Mouse (Mus musculus) midbrain, embryonic 14.5 days (tissue): ENCODE data around the gene Tagap. TPM values are rescaled to one million over a fixed set of nuclear protein-coding genes. Genes with fewer than 3 reads are reported as not detected.
A peak's percentile ranks its signal among the peaks of the same experiment; 100 is the strongest.

Experiments used
- ATAC-seq: fragments of 200-750 bp; cut with Nextera tagmentation; 2 replicates; pipeline ENCODE4 v1.8.0; 2017; ENCODE audit warnings: moderate number of reproducible peaks, moderate library complexity; ENCODE audit not compliant: low FRiP score, low TSS enrichment
- DNase-seq: peaks from one replicate; pipeline ENCODE4 v3.0.0-alpha.2; 2015
- H3K27ac ChIP-seq: fragments of 300-500 bp; sonication (generic); replicated peaks from 2 replicates; pipeline ENCODE4 v1.5.1; 2014; ENCODE audit warnings: mild to moderate bottlenecking, low read depth, low read length, moderate library complexity
- H3K27me3 ChIP-seq: fragments of 300-500 bp; sonication (generic); 2 replicates; pipeline ENCODE4 v1.6.1; 2014; ENCODE audit warnings: low read length, control low read depth, mixed read lengths; ENCODE audit not compliant: control insufficient read depth, insufficient read depth
- H3K36me3 ChIP-seq: fragments of 300-500 bp; sonication (generic); 2 replicates; pipeline ENCODE4 v1.6.1; 2014; ENCODE audit warnings: low read length, control low read depth; ENCODE audit not compliant: control insufficient read depth, insufficient read depth
- H3K4me1 ChIP-seq: fragments of 300-500 bp; sonication (generic); 2 replicates; pipeline ENCODE4 v1.6.1; 2014; ENCODE audit warnings: mild to moderate bottlenecking, antibody characterized with exemption, low read length, control low read depth; ENCODE audit not compliant: control insufficient read depth, insufficient read depth
- H3K4me2 ChIP-seq: fragments of 300-500 bp; sonication (generic); 2 replicates; pipeline ENCODE4 v1.6.1; 2014; ENCODE audit warnings: mild to moderate bottlenecking, low read length, moderate library complexity
- H3K4me3 ChIP-seq: fragments of 300-500 bp; sonication (generic); replicated peaks from 2 replicates; pipeline ENCODE4 v1.5.1; 2014; ENCODE audit warnings: low read depth, low read length
- H3K9ac ChIP-seq: fragments of 300-500 bp; sonication (generic); replicated peaks from 2 replicates; pipeline ENCODE4 v1.6.1; 2014; ENCODE audit warnings: mild to moderate bottlenecking, low read length, moderate library complexity
- H3K9me3 ChIP-seq: fragments of 300-500 bp; sonication (generic); 2 replicates; pipeline ENCODE4 v1.6.1; 2016; ENCODE audit warnings: low read length, control low read depth, mixed read lengths; ENCODE audit not compliant: control insufficient read depth
- WGBS: fragments of 180-500 bp; shearing (Covaris S2); extraction: QIAGEN DNeasy Blood & Tissue Kit; methylation state at CpG from one replicate; pipeline ENCODE4 v1.1.7; 2014; 5-methylcytosine and 5-hydroxymethylcytosine counted together
- polyA plus RNA-seq: library from polyadenylated mRNA; unstranded; fragments of >200 nt; fragmentation: Nextera tagmentation; extraction: Ambion mirVana; gene quantifications from 2 replicates; pipeline ENCODE4 v1.2.1, GENCODE M21; 2014

Gene Tagap
- polyA plus RNA-seq, 1 experiment from 2014 or later, result 0.39 TPM

- Histone ChIP-seq H3K9me3 (no peaks in the 10 kb centered on the region), H3K4me3 (no peak overlapping the region), H3K36me3 (no peaks in the 10 kb centered on the region), H3K4me1 (no peaks in the 10 kb centered on the region), H3K9ac (no peak overlapping the region), H3K27ac (no peak overlapping the region), H3K4me2 (no peak overlapping the region), H3K27me3 (no peaks in the 10 kb centered on the region)
- ATAC-seq (no peak), DNase-seq (no peak)
- WGBS, result 88% methylated on average over 2 of the region's 2 CpGs
Measured at GRCm38 (mm10) chr17:7901536-7901935, 24.3 kb upstream of the Tagap start.

- ATAC-seq (no peak), DNase-seq (peak; percentile 65)
- Histone ChIP-seq H3K27ac (no peak overlapping the region), H3K9ac (no peak overlapping the region), H3K27me3 (no peaks in the 10 kb centered on the region), H3K9me3 (no peaks in the 10 kb centered on the region), H3K4me2 (no peak overlapping the region), H3K4me1 (no peaks in the 10 kb centered on the region), H3K36me3 (no peaks in the 10 kb centered on the region), H3K4me3 (no peak overlapping the region)
- WGBS, result 70% methylated on average over 3 of the region's 3 CpGs
Measured at GRCm38 (mm10) chr17:7902362-7902761, 23.4 kb upstream of the Tagap start.

GRCm38 (mm10) chr17:7904992-7905391, 20.8 kb upstream of the Tagap start:
- DNase-seq (no peak), ATAC-seq (no peak)
- Histone ChIP-seq H3K4me1 (no peaks in the 10 kb centered on the region), H3K9me3 (no peaks in the 10 kb centered on the region), H3K9ac (no peak overlapping the region), H3K27ac (no peak overlapping the region), H3K4me3 (no peak overlapping the region), H3K36me3 (no peaks in the 10 kb centered on the region), H3K4me2 (no peak overlapping the region), H3K27me3 (no peaks in the 10 kb centered on the region)
- WGBS, result 39% methylated on average over 2 of the region's 2 CpGs

DNA sequence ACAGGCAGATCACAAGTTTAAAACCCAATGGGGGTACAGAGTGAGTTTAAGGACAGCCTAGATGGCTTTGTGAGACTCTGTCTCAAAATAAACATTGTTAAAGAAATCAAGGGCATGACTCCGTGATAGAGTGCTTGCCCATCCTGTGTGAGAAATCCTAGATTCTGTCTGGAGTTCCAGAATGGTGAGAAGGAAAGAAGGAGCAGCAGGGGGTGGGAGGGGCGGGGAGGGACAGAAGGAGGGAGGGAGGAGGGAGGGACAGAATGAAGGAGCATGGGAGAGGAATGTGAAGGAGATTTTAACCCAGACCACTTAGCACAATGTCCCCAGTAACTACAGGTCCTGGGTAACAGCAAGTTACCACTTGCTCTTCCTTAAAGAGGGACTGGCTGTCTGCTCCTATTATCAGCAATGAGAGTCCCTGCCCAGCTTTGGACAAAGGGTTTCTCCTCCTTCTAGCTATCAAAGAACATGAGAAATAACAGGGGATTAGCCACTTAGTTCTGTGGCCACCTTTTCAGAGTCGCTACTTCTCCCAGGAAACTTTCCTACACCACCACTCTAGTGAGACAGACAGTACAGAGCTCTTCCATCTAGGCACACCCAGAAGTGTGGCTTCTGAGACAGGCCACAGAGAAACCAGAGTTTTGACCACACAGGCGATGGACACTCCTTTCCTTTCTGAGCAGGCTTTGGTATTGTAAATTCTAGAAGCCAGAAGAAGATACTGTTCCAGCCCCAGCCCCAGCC, 19.7 kb upstream of the Tagap start:
- Histone ChIP-seq H3K36me3 (no peaks in the 10 kb centered on the region), H3K9me3 (peaks cover 2% of the 10 kb centered on the region; the same call in 1 of the 2 replicates), H3K4me3 (no peak overlapping the region), H3K27me3 (no peaks in the 10 kb centered on the region), H3K27ac (no peak overlapping the region), H3K4me2 (no peak overlapping the region), H3K9ac (no peak overlapping the region), H3K4me1 (no peaks in the 10 kb centered on the region)
- DNase-seq (no peak), ATAC-seq (no peak)
- WGBS, result 38% methylated on average over 4 of the region's 4 CpGs

- H3K4me3 ChIP-seq, result no peak overlapping the region
- no peak for DNase-seq
- H3K9me3 ChIP-seq, result peaks cover 5% of the 10 kb centered on the region; the same call in 1 of the 2 replicates
- 84% methylated on average over 2 of the region's 2 CpGs for WGBS
- no peaks in the 10 kb centered on the region for H3K4me1 ChIP-seq
- ATAC-seq, result no peak
- H3K36me3 ChIP-seq, result no peaks in the 10 kb centered on the region
- H3K4me2 ChIP-seq, result no peak overlapping the region
- H3K9ac ChIP-seq, result no peak overlapping the region
- H3K27ac ChIP-seq, result no peak overlapping the region
- no peaks in the 10 kb centered on the region for H3K27me3 ChIP-seq
Measured at GRCm38 (mm10) chr17:7914596-7915227, 11.1 kb upstream of the Tagap start.

- Histone ChIP-seq H3K9me3 (peaks cover 5% of the 10 kb centered on the region; the same call in 1 of the 2 replicates), H3K36me3 (no peaks in the 10 kb centered on the region), H3K4me3 (no peak overlapping the region), H3K27ac (no peak overlapping the region), H3K4me1 (no peaks in the 10 kb centered on the region), H3K4me2 (no peak overlapping the region), H3K9ac (no peak overlapping the region), H3K27me3 (no peaks in the 10 kb centered on the region)
- 80% methylated on average over 9 of the region's 9 CpGs for WGBS
- no peak for ATAC-seq
- no peak for DNase-seq
Measured at GRCm38 (mm10) chr17:7915791-7916190, 10.0 kb upstream of the Tagap start.

DNA sequence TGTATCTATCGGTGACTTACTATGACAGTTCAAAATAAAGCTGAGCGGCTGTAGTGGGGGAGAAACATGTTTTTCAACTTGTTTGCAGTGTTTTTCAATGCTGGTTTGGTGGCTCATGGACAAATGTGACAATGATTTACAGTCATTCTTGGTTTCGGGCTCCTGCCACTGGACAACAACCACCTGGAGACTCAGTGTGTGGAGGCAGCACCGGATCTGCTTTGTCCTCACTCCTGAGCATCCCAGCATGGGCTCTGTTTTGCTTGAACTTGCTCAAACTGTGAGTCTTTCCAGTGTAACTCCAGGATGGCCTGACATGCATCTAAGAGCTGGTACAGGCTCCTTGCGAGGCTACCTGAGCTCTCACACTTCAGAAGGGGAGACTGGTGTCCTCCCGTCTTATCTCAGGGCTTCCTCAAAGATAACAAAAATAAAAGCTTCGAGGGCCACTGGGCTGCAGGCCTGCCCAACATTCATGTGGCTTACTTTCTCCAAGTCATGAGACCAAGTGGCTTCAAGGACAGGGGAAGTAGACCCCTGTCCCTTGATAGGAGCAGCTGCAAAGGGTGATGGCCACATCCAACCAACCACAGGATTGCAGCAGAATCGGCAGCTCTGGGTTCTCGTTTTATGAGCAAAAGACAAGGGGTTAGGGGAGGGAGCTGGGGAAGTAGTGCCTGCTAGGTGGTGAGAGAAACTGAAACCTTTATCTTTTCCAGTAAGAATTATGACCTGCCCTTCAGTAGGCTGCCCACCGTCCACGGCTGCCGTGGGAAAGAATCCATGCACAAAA, 8.8 kb upstream of the Tagap start:
- Histone ChIP-seq H3K4me2 (no peak overlapping the region), H3K36me3 (no peaks in the 10 kb centered on the region), H3K27ac (no peak overlapping the region), H3K9ac (no peak overlapping the region), H3K4me3 (no peak overlapping the region), H3K27me3 (no peaks in the 10 kb centered on the region), H3K4me1 (no peaks in the 10 kb centered on the region), H3K9me3 (no peaks in the 10 kb centered on the region)
- DNase-seq, result no peak
- WGBS, result 85% methylated on average over 12 of the region's 12 CpGs
- ATAC-seq, result no peak

GRCm38 (mm10) chr17:7918355-7918754, 7.4 kb upstream of the Tagap start:
- ATAC-seq (no peak), DNase-seq (no peak)
- no peaks in the 10 kb centered on the region for H3K4me1 ChIP-seq
- H3K9me3 ChIP-seq, result no peaks in the 10 kb centered on the region
- WGBS, result 78% methylated on average over 2 of the region's 2 CpGs
- H3K4me3 ChIP-seq, result no peak overlapping the region
- no peak overlapping the region for H3K4me2 ChIP-seq
- no peaks in the 10 kb centered on the region for H3K36me3 ChIP-seq
- no peak overlapping the region for H3K27ac ChIP-seq
- no peak overlapping the region for H3K9ac ChIP-seq
- no peaks in the 10 kb centered on the region for H3K27me3 ChIP-seq
